Mouse (Mus musculus): ENCODE measurements around the gene Ahnak.
"Not testable (repeated sequence)": the region's sequence is repeated elsewhere in the genome, so short reads cannot be mapped to it uniquely, and the experiment has no call there.

Gene Ahnak

DNA sequence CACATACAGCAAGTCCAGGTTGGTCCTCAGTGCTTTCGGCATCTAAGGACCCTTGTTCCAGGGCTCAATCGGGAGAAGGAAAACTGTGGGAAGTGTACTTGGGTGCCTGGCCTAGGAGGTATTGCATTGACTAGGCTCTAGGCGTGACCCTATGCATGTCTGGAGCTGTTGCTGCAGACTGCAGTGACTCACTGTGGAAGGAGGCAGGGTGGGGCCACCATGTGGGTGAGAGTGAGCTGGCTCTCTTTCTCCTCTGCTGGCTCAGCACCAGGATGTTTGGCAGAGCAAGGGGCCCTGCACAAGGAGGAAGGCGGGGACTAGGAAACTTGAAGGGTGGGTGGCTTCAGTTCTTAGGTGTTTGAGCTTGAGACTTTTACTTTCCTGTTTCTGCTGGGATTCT lies 8.5 kb downstream of the Ahnak start:
- no peak for DNase-seq

DNA sequence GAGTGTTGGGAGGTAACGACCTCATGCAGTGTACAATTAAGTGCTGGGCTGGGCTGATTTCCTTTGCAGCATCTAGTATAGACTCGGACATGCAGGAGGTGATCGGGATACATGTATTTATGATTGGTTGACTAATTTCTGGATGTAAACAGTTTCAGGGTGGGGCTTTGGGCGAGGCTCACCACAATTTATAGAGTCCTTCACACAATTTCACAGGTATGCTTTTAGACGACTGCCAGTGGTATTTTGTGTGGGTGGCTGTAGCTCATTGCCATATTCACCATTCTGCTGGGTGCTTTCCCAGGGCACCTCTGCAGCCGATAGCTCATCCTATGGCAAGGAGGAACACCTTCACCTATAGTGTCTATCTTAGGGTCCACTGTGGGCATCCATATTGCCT lies 9.5 kb downstream of the Ahnak start:
- DNase-seq: no peak

DNA sequence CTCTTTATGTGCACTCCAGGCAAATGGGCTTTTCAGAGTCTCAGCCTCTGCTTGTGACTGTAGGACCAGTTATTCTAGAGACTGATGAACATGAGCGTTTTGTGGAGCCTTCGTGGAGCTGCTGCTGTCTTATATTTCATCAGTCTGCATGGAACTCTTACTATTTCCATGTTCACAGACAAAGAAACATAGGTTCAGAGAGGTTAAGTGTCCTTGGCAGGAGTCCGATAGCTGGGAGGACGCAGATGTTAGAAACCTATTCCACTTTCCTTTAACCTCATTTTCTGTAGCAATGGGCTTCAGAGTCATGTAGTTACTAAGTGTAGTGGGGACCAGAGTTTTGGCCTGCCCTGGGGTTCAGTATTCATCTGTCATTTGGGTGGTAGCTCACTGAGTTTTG lies 10.1 kb downstream of the Ahnak start:
- DNase-seq: no peak

DNA sequence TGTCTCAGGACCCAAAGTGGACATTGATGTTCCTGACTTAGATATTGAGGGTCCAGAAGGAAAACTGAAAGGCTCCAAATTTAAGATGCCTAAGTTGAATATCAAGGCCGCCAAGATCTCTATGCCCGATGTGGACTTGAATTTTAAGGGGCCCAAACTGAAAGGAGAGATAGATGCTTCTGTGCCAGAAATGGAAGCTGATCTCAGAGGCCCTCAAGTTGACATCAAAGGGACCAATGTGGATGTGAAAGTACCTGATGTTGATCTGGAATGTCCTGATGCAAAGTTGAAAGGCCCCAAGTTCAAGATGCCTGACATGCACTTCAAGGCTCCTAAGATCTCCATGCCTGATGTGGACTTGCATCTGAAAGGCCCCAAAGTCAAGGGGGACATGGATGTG lies 17.8 kb downstream of the Ahnak start:
- not testable (repeated sequence) for DNase-seq

DNA sequence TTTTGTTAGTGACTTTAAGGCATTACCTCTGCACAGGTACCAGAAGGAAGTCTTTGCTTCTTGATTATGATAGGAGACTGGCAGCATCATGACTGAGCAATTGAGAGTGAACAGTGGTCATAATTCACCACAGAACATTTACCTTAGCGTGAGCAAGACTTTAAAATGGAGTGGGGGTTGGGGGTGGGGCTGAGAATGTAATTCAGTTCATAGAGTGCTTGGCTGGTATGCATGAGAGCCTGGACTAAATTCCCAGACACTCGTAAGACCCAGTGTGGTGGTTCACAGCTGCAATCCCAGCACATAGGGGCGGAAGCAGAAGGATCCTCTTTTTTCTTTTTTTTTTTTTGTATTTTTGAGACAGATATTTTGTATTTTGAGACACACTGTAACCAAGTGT lies 30.2 kb downstream of the Ahnak start:
- no peak for DNase-seq

DNA sequence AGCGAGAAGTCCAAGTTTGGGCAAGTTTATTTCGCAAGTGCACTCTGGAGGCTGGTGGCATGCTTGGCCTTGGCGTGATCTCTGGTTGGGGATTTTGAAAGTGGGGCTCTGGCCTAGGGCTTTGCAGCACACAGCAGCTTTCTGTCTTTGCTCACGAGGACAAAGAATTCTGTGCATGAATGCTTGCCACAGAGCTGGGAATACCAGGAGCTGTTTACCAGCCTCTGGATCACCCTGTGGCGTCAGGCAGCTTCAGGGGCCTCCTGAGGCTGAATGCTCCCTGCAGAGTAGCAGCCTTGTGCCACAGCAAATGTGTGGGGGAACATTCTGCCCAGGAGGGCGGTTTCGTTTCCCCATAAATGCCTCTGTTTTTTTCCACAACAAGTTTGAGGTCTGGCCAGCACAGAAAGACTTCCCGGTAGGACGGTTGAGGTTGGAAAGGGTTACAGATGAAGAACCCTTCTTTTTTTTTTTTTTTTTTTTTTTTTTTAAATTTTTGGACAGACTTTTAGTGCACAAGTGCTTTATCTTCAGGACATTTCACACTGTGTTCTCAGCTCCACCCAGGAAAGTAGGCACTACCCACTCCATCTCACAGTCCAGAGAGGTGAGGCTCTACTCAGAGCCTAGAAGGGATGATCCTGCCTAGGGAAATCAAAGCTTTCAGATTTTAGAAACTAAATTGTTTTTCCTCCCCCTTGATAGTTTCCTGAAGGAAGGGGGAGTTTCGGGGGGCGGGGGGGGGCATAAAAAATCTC lies 34.1 kb downstream of the Ahnak start:
- no peak for DNase-seq

DNA sequence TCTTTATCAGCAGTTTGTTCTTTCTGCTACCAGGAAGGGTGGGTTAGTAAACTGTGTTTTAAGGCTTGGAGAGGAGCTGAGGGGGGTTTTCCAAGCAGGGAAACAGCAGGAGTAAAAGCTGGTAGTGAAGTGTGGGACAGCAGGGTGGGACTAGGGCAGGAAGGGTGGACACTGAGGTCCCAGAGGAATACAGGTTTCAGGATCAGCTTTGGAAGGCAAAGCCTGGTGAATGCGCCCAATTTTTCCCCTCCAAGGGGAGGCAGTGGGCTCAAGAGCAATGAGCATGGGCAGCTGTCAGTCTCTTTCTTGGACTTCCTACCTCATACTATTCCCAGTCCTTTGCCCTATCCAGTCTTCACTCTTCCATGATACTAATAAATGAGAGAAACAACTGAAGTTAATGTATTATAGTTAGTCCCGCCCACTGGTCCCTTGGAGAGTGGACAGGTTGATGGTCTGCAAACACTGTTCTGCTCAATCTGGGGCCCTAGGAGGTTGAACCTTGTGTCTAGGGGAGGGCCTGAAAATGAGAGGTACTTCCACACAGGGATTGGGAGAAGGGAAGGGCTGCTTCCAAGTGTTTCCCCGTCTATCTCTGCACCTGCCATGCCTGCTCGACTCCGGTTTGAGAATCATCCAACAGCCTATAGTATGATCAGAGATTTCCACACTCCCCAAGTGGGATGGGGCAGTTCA lies 36.6 kb downstream of the Ahnak start:
- no peak for DNase-seq

DNA sequence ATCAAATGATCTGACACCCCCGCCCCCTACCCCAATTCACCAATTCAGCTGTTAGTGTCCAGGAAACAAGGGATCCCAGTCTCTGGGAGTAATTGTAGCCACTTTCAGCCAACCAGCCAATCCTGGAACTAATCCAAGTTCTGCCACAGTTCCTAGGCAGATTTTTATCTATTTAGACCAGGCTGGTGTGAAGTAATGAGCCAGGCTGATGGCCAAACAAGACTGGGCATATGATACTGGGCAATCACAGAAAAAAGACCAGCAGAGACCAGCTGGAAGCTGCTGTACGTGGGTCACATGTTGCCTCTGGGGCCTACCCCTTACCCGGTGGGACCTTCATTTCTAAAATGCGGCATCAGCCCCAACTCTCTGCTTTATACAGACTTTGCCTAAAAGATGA lies 37.5 kb downstream of the Ahnak start:
- DNase-seq: peak; percentile 10

DNA sequence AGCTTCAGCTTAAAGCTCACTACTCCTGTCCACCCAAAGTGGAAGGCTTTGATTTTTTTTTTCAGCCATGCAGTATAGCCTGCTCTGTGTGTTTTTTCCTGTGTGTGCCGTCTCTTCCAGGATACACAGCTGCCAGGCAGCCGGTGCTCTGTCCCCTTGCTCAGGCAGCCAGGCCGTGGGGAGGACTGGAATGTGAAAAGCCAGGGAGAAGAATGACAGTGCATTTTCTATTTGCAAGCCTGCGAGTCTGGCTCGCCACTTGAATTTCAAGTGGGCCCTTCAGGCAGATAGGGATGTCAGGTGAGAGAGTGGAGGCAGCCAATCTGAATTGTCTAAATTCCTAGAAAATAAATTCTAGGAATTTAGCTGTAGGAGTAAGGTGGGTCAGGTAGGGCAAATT lies 38.7 kb downstream of the Ahnak start:
- no peak for DNase-seq

DNA sequence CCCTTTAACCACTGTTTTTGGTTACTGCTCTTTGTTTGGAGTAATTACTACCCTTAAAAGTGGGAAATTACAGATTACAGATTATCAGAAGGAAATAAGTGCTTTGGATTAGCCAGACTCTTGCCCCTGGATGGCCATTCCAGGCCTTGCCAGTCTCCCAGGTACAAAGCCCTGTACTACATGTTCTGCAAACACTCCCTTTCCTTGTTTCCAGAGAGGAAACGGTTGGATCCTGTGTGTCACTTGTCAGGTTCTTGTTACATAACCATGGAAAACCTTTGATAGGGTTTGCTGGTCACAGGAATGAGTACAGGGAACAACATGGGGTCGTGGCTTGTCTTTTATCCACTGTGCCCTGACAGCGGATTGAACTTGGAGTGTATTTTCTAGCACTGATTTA lies 39.3 kb downstream of the Ahnak start:
- no peak for DNase-seq

DNA sequence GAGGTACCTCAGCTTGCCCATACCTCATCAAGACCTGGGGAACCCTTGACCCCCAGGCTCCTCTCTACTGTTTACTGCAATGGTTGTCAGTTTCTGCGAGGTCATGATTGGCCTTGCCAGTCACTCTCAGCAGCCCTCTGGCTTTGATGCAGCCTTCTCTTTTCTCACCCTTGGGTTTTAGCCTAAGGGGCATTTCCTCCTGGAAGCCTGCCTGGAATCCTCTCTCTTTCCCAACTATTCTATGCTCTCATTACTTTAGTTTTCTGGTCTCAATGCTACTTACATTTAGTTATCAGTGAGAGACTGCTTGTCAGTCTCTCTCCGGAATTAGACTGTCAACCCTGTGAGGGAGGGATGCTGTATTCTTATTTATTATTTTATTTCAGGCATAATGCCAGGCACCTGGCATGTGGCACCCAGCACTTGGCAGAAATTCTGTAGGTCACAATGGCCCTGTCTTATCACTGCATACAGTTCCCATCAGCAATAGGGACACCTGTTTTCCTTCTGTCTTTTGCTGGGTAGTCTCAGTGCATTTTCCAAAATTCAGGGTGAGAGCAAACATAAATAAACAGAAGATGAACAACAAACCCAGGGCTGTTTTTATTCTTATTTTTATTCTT lies 40.7 kb downstream of the Ahnak start:
- peak; percentile 26 for DNase-seq

DNA sequence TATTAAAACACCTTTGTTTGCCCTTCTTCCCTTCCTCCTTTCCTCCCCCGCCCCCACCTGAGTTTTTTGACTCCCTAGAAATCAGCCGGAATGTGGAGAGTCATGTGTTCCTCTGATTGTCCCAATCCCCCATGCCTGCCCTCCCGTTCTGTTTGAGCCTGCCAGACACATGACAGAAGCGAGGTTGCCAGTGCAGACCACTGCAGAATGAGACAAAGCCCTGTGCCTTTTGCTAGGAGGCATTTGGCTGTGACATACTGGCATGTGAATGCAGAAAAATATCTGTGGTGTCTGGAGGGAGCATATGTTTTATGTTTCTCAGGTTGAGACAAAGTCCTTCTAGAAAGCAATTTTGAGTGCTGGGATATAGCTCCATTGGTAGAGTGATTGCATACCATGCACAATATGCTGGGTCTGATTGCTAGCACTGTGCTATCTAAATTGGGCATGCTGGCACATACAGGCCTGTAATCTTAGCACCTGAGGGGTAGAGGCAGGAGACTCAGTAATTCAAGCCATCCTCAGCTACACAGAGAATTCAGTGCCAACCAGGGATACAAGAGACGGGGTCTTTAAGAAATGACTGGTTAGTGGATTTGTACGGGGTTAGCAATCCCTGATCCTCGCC lies 43.5 kb downstream of the Ahnak start:
- no peak for DNase-seq

DNA sequence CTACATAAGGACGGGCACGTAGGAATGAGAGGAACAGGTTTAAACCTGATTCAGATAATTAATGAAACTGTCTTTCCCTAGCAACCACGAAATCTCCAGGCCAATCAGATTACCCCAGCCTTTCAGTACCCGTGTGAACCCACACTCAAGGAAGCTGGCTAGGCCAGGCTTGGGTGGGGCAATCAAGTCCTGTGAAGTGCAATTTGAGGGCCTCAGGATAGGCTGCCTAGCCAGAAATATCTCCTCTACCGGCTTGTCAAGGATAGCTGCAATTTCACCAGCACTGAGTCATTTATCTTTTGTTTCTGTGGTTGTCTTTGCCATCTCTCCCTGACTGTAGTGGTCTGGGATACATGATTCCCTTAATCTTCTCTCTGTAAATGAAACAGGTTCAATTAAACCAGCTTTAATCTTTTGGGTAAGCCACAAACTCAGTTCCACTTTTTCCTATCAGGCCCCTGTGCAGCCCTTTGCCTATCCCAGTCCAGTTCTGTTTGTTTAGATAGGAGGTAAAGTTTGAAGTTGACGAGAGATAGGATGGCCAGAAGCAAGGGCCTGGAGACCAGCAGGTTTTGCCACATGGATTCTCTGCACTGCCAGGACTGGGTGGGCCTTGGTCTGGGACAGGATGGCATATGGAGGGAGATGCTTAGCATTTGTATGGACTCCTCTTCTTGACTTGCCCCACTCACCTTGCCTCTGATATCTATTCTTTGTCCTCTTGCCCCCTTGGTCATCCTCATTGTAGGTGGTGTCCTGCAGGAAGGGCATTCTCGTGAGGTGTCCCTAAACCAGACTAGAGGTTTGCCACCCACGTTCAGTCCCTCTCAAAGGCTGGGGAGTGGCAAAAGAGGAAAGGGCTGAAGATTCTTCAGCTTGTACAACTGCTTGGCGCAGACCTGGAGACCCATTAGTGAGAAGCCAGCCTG lies 44.6 kb downstream of the Ahnak start:
- no peak for DNase-seq

DNA sequence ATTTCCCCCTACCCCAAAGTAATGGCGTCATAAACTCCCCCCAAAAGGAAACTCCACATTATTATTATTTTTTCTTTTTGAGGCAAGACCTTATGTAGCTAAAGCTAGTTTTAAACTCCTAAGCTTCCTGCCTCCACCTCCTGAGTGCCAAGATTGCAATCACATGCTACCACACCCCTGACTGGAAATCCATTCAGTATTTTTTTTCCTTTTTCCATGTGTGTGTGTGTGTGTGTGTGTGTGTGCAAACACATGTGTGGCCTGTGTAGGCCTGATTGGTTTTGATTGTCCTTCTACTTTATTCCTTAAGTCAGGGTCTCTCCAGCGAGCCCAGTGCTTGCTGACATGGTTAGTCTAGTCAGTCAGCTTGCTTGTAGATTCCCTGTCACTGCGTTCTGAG lies 45.4 kb downstream of the Ahnak start:
- DNase-seq: no peak

DNA sequence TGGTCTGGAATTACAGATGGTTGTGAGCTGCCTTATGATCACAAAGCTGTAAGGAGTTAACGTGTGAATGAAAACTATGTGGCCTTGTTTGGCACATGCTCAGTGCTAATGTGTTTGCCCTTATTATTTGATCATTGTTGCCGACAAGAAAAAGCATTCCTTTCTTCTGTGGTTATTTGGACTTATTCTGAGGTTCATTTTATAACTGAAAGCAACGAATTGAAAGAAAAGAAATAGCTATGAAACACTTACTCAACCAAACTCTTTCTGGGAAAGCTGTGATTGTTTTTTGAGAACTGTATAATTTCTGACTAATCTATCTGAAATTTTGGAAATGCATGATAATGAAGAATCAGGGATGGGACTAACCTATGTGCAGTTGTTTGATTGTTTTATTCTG lies 46.0 kb downstream of the Ahnak start:
- DNase-seq: no peak

DNA sequence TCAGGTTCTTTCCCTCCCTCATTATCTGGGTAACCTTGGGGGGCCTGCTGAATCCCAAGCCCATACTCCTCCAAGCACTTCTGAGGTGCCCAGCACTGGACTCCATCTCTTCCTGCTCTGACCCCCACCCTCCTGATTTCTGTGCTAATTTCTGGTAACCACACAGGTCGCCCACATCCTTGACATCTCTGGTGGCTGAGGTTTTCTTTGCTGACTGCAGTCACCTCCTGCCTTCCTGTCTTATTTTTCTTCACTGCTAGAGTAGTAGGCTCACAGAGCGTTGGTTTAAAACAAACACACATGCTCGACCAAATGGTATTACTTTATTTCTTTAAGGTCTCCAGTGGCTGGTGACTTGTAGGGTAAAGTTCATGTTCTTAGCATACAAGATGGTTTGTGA lies 49.1 kb downstream of the Ahnak start:
- DNase-seq: no peak

DNA sequence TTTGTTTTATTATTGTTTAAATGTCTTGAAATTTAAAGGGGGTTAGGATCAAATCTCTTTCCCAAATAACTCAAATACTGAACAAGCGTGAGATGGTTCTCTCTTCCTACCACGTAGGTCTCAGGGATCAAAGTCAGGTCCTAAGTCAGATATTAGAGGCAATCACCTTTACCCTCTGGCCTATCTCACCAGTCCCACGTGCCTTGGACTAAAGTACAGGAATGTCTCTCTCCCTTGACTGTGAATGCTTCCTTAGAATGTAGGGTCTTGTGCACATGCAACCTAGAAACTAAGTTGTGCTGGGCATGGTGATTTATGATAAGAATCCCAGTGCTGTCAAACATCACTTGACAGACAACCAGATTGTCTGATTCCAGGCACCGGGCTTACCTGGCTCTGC lies 50.2 kb downstream of the Ahnak start:
- no peak for DNase-seq

DNA sequence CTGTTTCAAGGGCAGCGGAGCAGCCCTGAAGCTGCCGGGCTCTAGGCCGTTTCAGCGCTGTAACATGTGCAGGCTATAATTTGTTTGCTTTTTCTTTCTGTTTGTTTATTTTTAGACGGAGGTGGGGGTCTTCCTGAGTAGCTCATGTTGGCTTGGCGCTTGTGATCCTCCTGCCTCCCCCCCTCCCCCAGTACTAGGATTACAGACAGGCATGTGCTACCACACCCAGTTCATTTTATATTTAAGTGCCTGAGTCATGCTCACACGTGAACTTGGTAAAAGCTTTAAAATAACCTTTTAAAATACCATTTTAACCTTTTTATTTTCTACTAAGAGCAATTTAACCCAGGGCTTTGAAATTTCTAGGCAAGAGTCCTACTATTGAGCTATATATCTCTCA lies 50.8 kb downstream of the Ahnak start:
- DNase-seq: no peak

DNA sequence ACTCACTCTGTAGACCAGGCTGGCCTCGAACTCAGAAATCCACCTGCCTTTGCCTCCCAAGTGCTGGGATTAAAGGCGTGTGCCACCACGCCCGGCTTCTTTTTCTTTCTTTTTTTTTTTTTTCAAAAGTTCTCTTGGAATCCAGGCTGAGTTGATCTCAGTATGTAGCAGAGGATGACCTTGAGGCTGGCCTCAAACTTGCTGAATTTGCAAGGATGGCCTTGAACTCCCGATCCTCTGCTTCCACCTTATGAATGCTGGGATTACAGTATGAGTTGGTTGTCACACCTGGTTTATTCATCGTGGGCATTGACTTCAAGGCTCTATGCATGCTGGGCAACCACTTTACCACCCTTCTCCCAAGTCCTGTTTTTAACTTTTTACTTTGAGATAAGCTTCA lies 51.6 kb downstream of the Ahnak start:
- no peak for DNase-seq

DNA sequence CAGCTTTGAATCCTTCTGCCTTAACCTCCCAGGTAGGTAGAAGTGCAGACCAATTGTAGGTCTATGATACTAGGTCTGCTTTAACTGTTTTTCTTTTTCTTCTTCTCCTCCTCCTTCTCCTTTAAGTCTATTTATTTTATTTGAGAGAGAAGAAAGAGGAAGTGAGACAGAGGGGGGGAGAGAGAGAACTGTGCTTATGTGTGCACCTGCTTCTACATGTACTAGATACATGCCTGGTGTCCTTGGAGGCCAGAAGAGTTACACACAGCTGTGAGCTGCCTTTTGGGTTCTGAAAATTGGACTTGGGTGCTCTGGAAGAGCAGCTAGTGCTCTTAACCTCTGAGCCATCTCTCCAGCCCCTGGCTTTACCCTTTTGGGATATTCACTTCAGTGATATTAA lies 52.0 kb downstream of the Ahnak start:
- no peak for DNase-seq

DNA sequence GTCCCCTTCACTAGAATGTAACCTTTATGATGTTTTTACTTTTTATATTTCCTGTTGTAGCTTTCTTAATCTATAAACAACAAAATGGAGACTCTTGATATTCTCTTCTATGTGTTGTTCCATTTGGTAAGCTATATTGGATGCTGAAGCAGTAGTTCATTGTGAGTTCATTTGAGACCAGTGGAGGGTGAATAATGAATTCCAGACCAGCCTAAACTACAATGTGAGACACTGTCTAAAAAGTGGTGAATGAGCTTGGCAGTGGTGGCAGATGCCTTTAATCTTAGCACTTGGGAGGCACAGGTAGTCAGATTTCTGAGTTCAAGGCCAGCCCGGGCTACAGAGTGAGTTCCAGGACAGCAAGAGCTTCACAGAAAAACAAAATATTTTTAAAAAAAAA lies 54.0 kb downstream of the Ahnak start:
- no peak for DNase-seq

DNA sequence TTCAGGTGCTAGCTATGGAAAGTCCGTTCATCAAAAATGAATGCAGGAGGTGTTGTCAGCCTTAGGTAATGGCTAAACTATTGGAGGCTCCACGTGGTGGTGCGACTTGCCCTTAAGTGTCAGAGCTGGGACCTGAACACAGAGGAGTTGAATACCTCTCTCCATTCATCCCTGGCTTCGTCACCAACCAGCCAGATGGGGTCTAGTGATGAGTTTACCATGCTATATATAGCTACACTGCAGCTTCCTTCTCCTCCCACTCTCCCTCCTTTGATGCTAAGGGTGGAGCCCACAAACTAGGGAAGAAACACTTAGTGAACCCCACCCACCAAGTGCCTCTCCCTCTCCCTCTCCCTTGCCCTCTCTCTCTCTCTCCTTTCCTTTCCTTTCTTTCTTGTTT lies 55.2 kb downstream of the Ahnak start:
- DNase-seq: no peak
